Comparison of ENCODE assay signal across 9 mouse cellular contexts in the genomic region with DNA sequence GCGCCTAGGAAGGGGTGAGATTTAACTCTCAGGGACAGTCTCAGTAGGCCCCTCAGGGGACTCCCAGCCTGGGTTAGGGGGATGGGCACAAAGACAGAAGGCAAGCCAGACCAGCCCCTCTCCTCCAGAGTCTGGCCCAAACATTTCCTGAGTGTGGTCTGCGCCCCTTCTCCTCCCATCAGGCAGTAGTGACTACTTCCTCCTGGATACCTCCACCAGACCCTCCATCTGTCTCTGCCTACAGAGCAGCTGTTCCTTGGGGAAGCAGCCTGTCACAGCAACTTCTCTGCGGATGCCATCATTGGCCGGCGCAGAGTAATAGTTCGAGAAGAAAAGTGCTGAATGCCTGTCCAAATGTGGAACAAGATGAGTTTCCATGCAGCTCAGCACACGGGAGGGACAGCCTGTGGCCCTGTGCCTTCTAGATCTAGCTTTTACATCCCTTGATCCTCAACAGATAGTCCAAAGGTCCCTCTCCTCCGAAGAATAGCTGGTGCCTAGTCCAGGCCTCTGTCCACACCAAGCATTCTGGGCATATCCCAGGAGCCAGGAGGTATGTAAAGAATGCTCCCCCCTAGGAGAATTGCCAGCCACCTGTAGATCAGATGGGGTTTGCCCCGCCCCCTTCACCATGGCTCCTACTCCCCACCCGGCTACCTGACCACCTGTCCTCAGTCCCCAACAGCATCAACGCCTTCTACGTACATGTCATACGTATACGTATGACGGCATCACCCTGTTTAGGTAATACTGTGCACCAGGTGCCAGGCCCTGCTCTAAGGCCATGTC. TPM values are rescaled to one million over a fixed set of nuclear protein-coding genes. Genes with fewer than 3 reads are reported as not detected.
DNase-seq lines count a peak whose midpoint lies in the region; ATAC-seq and TF ChIP-seq lines count a peak whose summit lies in the region.
"Had no signal": no experiment of that assay in that cellular context is flagged by ENCODE, and none has a peak within 500 bp of the region (broad histone marks: within the 10 kb centered on the region; RNA-seq: fewer than 3 reads in every experiment).

No protein-coding gene starts in this region.

- no peak for TF ChIP-seq CTCF in intestine, postnatal 0 days (IDR thresholded peaks at IDR 0.05; ENCODE audit: low read depth)
- no peak for TF ChIP-seq CTCF in brain, embryonic 14.5 days (IDR thresholded peaks at IDR 0.05; ENCODE audit: borderline replicate concordance, extremely low read depth, insufficient read depth, insufficient read length)
- no peak for TF ChIP-seq CTCF in left cerebral cortex, adult 2 months (IDR thresholded peaks at IDR 0.05)

- ATAC-seq in intestine, embryonic 16.5 days = no peak
- ATAC-seq in intestine, postnatal 0 days = no peak
- ATAC-seq in frontal cortex, adult (ENCODE audit: low TSS enrichment) = peak; percentile 11; the same call in 1 of the 2 replicates

- H3K4me2 ChIP-seq in intestine, embryonic 16.5 days (ENCODE audit: low read depth, low read length) = no peak overlapping the region
- no peak overlapping the region for H3K4me2 ChIP-seq in intestine, postnatal 0 days (replicated peaks; ENCODE audit: low read depth)

- H3K9me3 ChIP-seq in intestine, embryonic 16.5 days (ENCODE audit: control insufficient read depth, low read length) = no peaks in the 10 kb centered on the region
- no peaks in the 10 kb centered on the region for H3K9me3 ChIP-seq in intestine, postnatal 0 days (ENCODE audit: control insufficient read depth)

- TF ChIP-seq POLR2A in brain, embryonic 14.5 days (IDR thresholded peaks at IDR 0.05; ENCODE audit: borderline replicate concordance, extremely low read depth, insufficient read depth, insufficient read length, poor library complexity, severe bottlenecking) = no peak

- peak; percentile 49 for DNase-seq in brain, embryonic 14.5 days (ENCODE audit: low read depth)
- DNase-seq in left cerebral cortex, adult 2 months (ENCODE audit: extremely low spot score in 1 of 2, low spot score in 2 of 2) = peak; percentile 55 to 68
- DNase-seq in adrenal gland, adult 18-20 months (ENCODE audit: low spot score in 2 of 2) = no peak
- DNase-seq in adrenal gland, adult 8-10 months = no peak
- no peak for DNase-seq in spleen, postnatal 4 days (ENCODE audit: low spot score in 2 of 2)

- intact Hi-C loops in left cerebral cortex, adult 2 months (cut with DNase I) = no loop called here

- H3K4me1 ChIP-seq in intestine, embryonic 16.5 days (ENCODE audit: control insufficient read depth, insufficient read depth, low read length) = peaks cover 31% of the 10 kb centered on the region
- H3K4me1 ChIP-seq in intestine, postnatal 0 days (replicated peaks; ENCODE audit: control insufficient read depth, insufficient read depth, low read length) = 0 out of 2 replicates have a peak, but pooled peaks cover 3% of the 10 kb centered on the region

- H3K4me3 ChIP-seq in intestine, embryonic 16.5 days (ENCODE audit: low read length) = no peak overlapping the region
- H3K4me3 ChIP-seq in intestine, postnatal 0 days (ENCODE audit: low read depth, low read length) = no peak overlapping the region
- no peak overlapping the region for H3K4me3 ChIP-seq in left cerebral cortex, adult 2 months

- H3K9ac ChIP-seq in intestine, embryonic 16.5 days (ENCODE audit: low read depth, low read length) = no peak overlapping the region
- H3K9ac ChIP-seq in intestine, postnatal 0 days (ENCODE audit: low read depth, low read length) = no peak overlapping the region

- no peaks in the 10 kb centered on the region for H3K36me3 ChIP-seq in intestine, embryonic 16.5 days (ENCODE audit: control insufficient read depth, insufficient read depth, low read length)
- no peaks in the 10 kb centered on the region for H3K36me3 ChIP-seq in intestine, postnatal 0 days (ENCODE audit: control insufficient read depth, insufficient read depth)
- H3K36me3 ChIP-seq: G1E had no signal

- WGBS in intestine, embryonic 16.5 days = 81% methylated on average over 15 of the region's 15 CpGs
- WGBS in intestine, postnatal 0 days = 79% methylated on average over 15 of the region's 15 CpGs

- H3K27ac ChIP-seq in intestine, embryonic 16.5 days (ENCODE audit: low read length) = 0 out of 2 replicates have a peak overlapping the region, but pooled peaks have one; percentile 10
- H3K27ac ChIP-seq in intestine, postnatal 0 days (ENCODE audit: low read depth, low read length) = no peak overlapping the region
- peak overlapping the region; percentile 76 for H3K27ac ChIP-seq in left cerebral cortex, adult 2 months

- H3K27me3 ChIP-seq in intestine, embryonic 16.5 days (replicated peaks; ENCODE audit: control insufficient read depth, insufficient read depth, low read length) = no peaks in the 10 kb centered on the region
- no peaks in the 10 kb centered on the region for H3K27me3 ChIP-seq in intestine, postnatal 0 days (replicated peaks; ENCODE audit: control insufficient read depth, insufficient read depth, low read length)

RNA-seq across cellular contexts. Expression of gene Klhl3, which starts 44.8 kb away (rescaled TPM):
- polyA plus RNA-seq in intestine, embryonic 16.5 days (2015; fragmentation: Nextera tagmentation; extraction: Ambion mirVana) = 1.9 and 2.4 TPM in 2 replicates
- 0.74 and 0.95 TPM in 2 replicates for polyA plus RNA-seq in intestine, postnatal 0 days (2015; fragmentation: Nextera tagmentation; extraction: Ambion mirVana)
- polyA plus RNA-seq in brain, embryonic 14.5 days (2012; rRNA removed) = 7.7 and 10.9 TPM in 2 replicates
- total RNA-seq in left cerebral cortex, adult 2 months (2021) = 10 to 100 TPM; 32.6 to 36.9 TPM
- under 1 TPM; 0.61 to 0.86 TPM for total RNA-seq in adrenal gland, adult 18-20 months (2021)
- 1 to 10 TPM; 1.1 to 4.2 (median 3.2) TPM for total RNA-seq in adrenal gland, adult 8-10 months (2022)
- polyA plus RNA-seq: G1E had no signal

RNA-seq across cellular contexts. Expression of gene Hnrnpa0, which starts 59.7 kb away (rescaled TPM):
- polyA plus RNA-seq in intestine, embryonic 16.5 days (2015; fragmentation: Nextera tagmentation; extraction: Ambion mirVana) = 20.0 and 20.9 TPM in 2 replicates
- polyA plus RNA-seq in intestine, postnatal 0 days (2015; fragmentation: Nextera tagmentation; extraction: Ambion mirVana) = 27.9 and 29.5 TPM in 2 replicates
- 391 and 399 TPM in 2 replicates for polyA plus RNA-seq in brain, embryonic 14.5 days (2012; rRNA removed)
- 100 to 1,000 TPM; 120 to 128 TPM for total RNA-seq in left cerebral cortex, adult 2 months (2021)
- total RNA-seq in adrenal gland, adult 18-20 months (2021) = 100 to 1,000 TPM in 1 of 2 experiments, 10 to 100 TPM in 1; 95.7 to 111 TPM
- 100 to 1,000 TPM; 104 to 131 (median 119) TPM for total RNA-seq in adrenal gland, adult 8-10 months (2022)

Comparison
In these comparisons a context has a peak if more than half of its experiments do, and no peak if none do; other contexts are left out.
1. DNase-seq: peak in brain, embryonic 14.5 days (single experiment) and left cerebral cortex, adult 2 months (2 of 2); none in adrenal gland, adult 18-20 months (0 of 2), adrenal gland, adult 8-10 months (single experiment) and spleen, postnatal 4 days (0 of 2).
2. RNA of gene Klhl3, which starts 44.8 kb away (total RNA-seq): 32.6 to 36.9 TPM in left cerebral cortex, adult 2 months; 1.1 to 4.2 TPM in adrenal gland, adult 8-10 months and 0.61 to 0.86 TPM in adrenal gland, adult 18-20 months; every median in the first group is over 4 times any median in the second.